Mouse (Mus musculus) left cerebral cortex, adult 2 months (tissue): ENCODE measurements at regions not wholly inside any gene's neighbourhood (a gene's known extent, or its start where the extent isn't known, plus 50 kb on each side); places are given as distances from the start of the nearest gene placed in this dataset.
A peak's percentile ranks its signal among the peaks of the same experiment; 100 is the strongest.
"Not testable (repeated sequence)": the region's sequence is repeated elsewhere in the genome, so short reads cannot be mapped to it uniquely, and the experiment has no call there.

Experiments
- DNase-seq, 2 experiments: peaks; one replicate each; pipeline ENCODE4 v3.0.0; 2021 to 2022; ENCODE audit warnings: low spot score in 2 of 2, mixed read lengths in 1 of 2; ENCODE audit errors: extremely low spot score in 1 of 2
- H3K27ac ChIP-seq: fragments of 200-600 bp; 2 replicates; pipeline ENCODE4 v1.8.1; 2022
- H3K4me3 ChIP-seq: fragments of 200-600 bp; 2 replicates; pipeline ENCODE4 v1.8.1; 2022
- CTCF ChIP-seq: fragments of 200-600 bp; IDR thresholded peaks from 2 replicates; pipeline ENCODE4 v1.8.1; 2022; ENCODE audit warnings: antibody characterized with exemption, mild to moderate bottlenecking, moderate library complexity
- intact Hi-C: fragments of 180-260 bp; cut with DNase I; formaldehyde crosslinking; loops from one replicate; pipeline ENCODE4 v1.15.1; 2025

- Histone ChIP-seq H3K4me3 (no peak overlapping the region), H3K27ac (peak overlapping the region; percentile 58)
- DNase-seq: peak in 1 of 2 experiments; percentile 9
- no peak for TF ChIP-seq CTCF
- intact Hi-C loops: loop anchor here (5.0 kb wide), 3 partner anchors 99 to 519 kb away; partner anchors contain the start of gene Satb1
Observed at GRCm38 (mm10) chr17:52351293-52351692, 251.2 kb upstream of the Kcnh8 start.

GRCm38 (mm10) chr17:52350696-52351095 lies 251.8 kb upstream of the Kcnh8 start:
- H3K4me3 ChIP-seq: no peak overlapping the region
- intact Hi-C loops: loop anchor here (5.0 kb wide), 3 partner anchors 98 to 518 kb away; partner anchors contain the start of gene Satb1
- no peak for DNase-seq
- no peak for TF ChIP-seq CTCF
- H3K27ac ChIP-seq: peak overlapping the region; percentile 58

- Histone ChIP-seq H3K4me3 (no peak overlapping the region), H3K27ac (no peak overlapping the region)
- intact Hi-C loops: loop anchor here (5.0 kb wide), 3 partner anchors 98 to 518 kb away; partner anchors contain the start of gene Satb1
- no peak for DNase-seq
- TF ChIP-seq CTCF: no peak
Observed at GRCm38 (mm10) chr17:52349872-52350271, 252.6 kb upstream of the Kcnh8 start.

- H3K4me3 ChIP-seq: no peak overlapping the region
Observed at GRCm38 (mm10) chr17:52348481-52349083, 253.9 kb upstream of the Kcnh8 start.

GRCm38 (mm10) chr17:52320586-52320985 lies 281.9 kb upstream of the Kcnh8 start:
- TF ChIP-seq CTCF: no peak
- no peak for DNase-seq
- H3K4me3 ChIP-seq: no peak overlapping the region
- no peak overlapping the region for H3K27ac ChIP-seq
- intact Hi-C loops: no loop called here

More at GRCm38 (mm10) chr17:52348481-52349083, 253.9 kb upstream of the Kcnh8 start:
- peak overlapping the region; percentile 78 for H3K27ac ChIP-seq
- TF ChIP-seq CTCF: no peak
- intact Hi-C loops: no loop called here
- no peak for DNase-seq

GRCm38 (mm10) chr17:52316976-52317375 lies 285.5 kb upstream of the Kcnh8 start:
- intact Hi-C loops: no loop called here
- H3K4me3 ChIP-seq: no peak overlapping the region
- TF ChIP-seq CTCF: no peak
- no peak for DNase-seq
- no peak overlapping the region for H3K27ac ChIP-seq

GRCm38 (mm10) chr17:52315879-52316278 lies 286.6 kb upstream of the Kcnh8 start:
- no peak for DNase-seq
- Histone ChIP-seq H3K27ac (no peak overlapping the region), H3K4me3 (no peak overlapping the region)
- intact Hi-C loops: no loop called here
- no peak for TF ChIP-seq CTCF

GRCm38 (mm10) chr17:52315456-52315855 lies 287.1 kb upstream of the Kcnh8 start:
- H3K27ac ChIP-seq, DNase-seq, H3K4me3 ChIP-seq, intact Hi-C loops: not testable (repeated sequence)

- TF ChIP-seq CTCF: no peak
- intact Hi-C loops: no loop called here
- no peak for DNase-seq
- no peak overlapping the region for H3K27ac ChIP-seq
- no peak overlapping the region for H3K4me3 ChIP-seq
Observed at GRCm38 (mm10) chr17:52312043-52312442, 290.5 kb upstream of the Kcnh8 start.

GRCm38 (mm10) chr17:52308789-52309188 lies 293.7 kb upstream of the Kcnh8 start:
- no peak for TF ChIP-seq CTCF
- no peak overlapping the region for H3K4me3 ChIP-seq
- no peak for DNase-seq
- no peak overlapping the region for H3K27ac ChIP-seq
- intact Hi-C loops: no loop called here

GRCm38 (mm10) chr17:52304133-52304532 lies 298.4 kb upstream of the Kcnh8 start:
- Histone ChIP-seq H3K27ac (no peak overlapping the region), H3K4me3 (no peak overlapping the region)
- intact Hi-C loops: no loop called here
- DNase-seq: no peak
- TF ChIP-seq CTCF: no peak

GRCm38 (mm10) chr17:52303320-52303719 lies 299.2 kb upstream of the Kcnh8 start:
- no peak overlapping the region for H3K4me3 ChIP-seq
- intact Hi-C loops: no loop called here

GRCm38 (mm10) chr17:52299769-52300168 lies 302.7 kb upstream of the Kcnh8 start:
- no peak for DNase-seq
- H3K27ac ChIP-seq: no peak overlapping the region
- no peak for TF ChIP-seq CTCF
- intact Hi-C loops: no loop called here
- no peak overlapping the region for H3K4me3 ChIP-seq

More at GRCm38 (mm10) chr17:52303320-52303719, 299.2 kb upstream of the Kcnh8 start:
- DNase-seq: no peak
- no peak overlapping the region for H3K27ac ChIP-seq
- no peak; the same call in 1 of the 2 replicates for TF ChIP-seq CTCF
